Mouse (Mus musculus): ENCODE data around the gene Bcl7a. TPM values are rescaled to one million over a fixed set of nuclear protein-coding genes. Genes with fewer than 3 reads are reported as not detected.

The Bcl7a gene
- polyA plus RNA-seq, 1 experiment from 2014 or later, result 48.6 TPM

GRCm38 (mm10) chr5:123412193-123412592, 68.6 kb downstream of the Bcl7a start:
- peaks cover 10% of the 10 kb centered on the region for H3K36me3 ChIP-seq
- 96% methylated on average over 4 of the region's 4 CpGs for WGBS
- no peak for ATAC-seq (ENCODE audit: low FRiP score)

GRCm38 (mm10) chr5:123413866-123414363, 70.3 kb downstream of the Bcl7a start:
- Histone ChIP-seq H3K9ac (no peak overlapping the region), H3K4me1 (replicated peaks) (peaks cover 29% of the 10 kb centered on the region), H3K9me3 (peaks cover 5% of the 10 kb centered on the region; the same call in 1 of the 2 replicates), H3K4me2 (no peak overlapping the region), H3K4me3 (no peak overlapping the region), H3K27me3 (no peaks in the 10 kb centered on the region), H3K27ac (no peak overlapping the region), H3K36me3 (peaks cover 10% of the 10 kb centered on the region)
- 93% methylated on average over 2 of the region's 2 CpGs for WGBS
- no peak for ATAC-seq (ENCODE audit: low FRiP score)

More at GRCm38 (mm10) chr5:123412193-123412592, 68.6 kb downstream of the Bcl7a start:
- no peak overlapping the region for H3K27ac ChIP-seq
- H3K9me3 ChIP-seq, result peaks cover 5% of the 10 kb centered on the region; the same call in 1 of the 2 replicates
- peaks cover 38% of the 10 kb centered on the region for H3K4me1 ChIP-seq (replicated peaks)
- H3K27me3 ChIP-seq, result no peaks in the 10 kb centered on the region
- no peak overlapping the region for H3K9ac ChIP-seq
- no peak overlapping the region for H3K4me3 ChIP-seq
- H3K4me2 ChIP-seq, result no peak overlapping the region

GRCm38 (mm10) chr5:123416149-123416548, 72.5 kb downstream of the Bcl7a start:
- Histone ChIP-seq H3K4me3 (no peak overlapping the region), H3K4me2 (no peak overlapping the region), H3K36me3 (0 out of 2 replicates have a peak, but pooled peaks cover 2% of the 10 kb centered on the region), H3K4me1 (replicated peaks) (peaks cover 36% of the 10 kb centered on the region), H3K27me3 (no peaks in the 10 kb centered on the region), H3K27ac (no peak overlapping the region), H3K9me3 (no peaks in the 10 kb centered on the region), H3K9ac (no peak overlapping the region)
- 84% methylated on average over 3 of the region's 3 CpGs for WGBS
- ATAC-seq (ENCODE audit: low FRiP score), result no peak

GRCm38 (mm10) chr5:123416566-123417518, 73.2 kb downstream of the Bcl7a start:
- no peak for ATAC-seq (ENCODE audit: low FRiP score)
- peaks cover 36% of the 10 kb centered on the region for H3K4me1 ChIP-seq (replicated peaks)
- no peak overlapping the region for H3K4me3 ChIP-seq
- H3K9me3 ChIP-seq, result no peaks in the 10 kb centered on the region
- H3K4me2 ChIP-seq, result no peak overlapping the region
- WGBS, result 62% methylated on average over 8 of the region's 8 CpGs
- peak overlapping the region; percentile 30 for H3K27ac ChIP-seq
- no peaks in the 10 kb centered on the region for H3K27me3 ChIP-seq
- no peaks in the 10 kb centered on the region for H3K36me3 ChIP-seq
- no peak overlapping the region for H3K9ac ChIP-seq

- Histone ChIP-seq H3K4me3 (no peak overlapping the region), H3K27me3 (no peaks in the 10 kb centered on the region), H3K4me2 (no peak overlapping the region), H3K27ac (no peak overlapping the region), H3K9ac (no peak overlapping the region), H3K9me3 (peaks cover 6% of the 10 kb centered on the region), H3K36me3 (peaks cover 7% of the 10 kb centered on the region; the same call in 1 of the 2 replicates), H3K4me1 (replicated peaks) (peaks cover 7% of the 10 kb centered on the region)
- no peak for ATAC-seq (ENCODE audit: low FRiP score)
- 77% methylated on average over 2 of the region's 2 CpGs for WGBS
Observed at GRCm38 (mm10) chr5:123423885-123424284, 80.3 kb downstream of the Bcl7a start.

Other genes starting within 250 kb of the Bcl7a start
- 5.1 and 5.8 TPM in 2 replicates for gene Rhof, start 211.1 kb upstream of the Bcl7a start, polyA plus RNA-seq (2015; fragmentation: Nextera tagmentation; extraction: Ambion mirVana)
- gene Setd1b, start 201.6 kb upstream of the Bcl7a start, polyA plus RNA-seq (2015; fragmentation: Nextera tagmentation; extraction: Ambion mirVana), result 12.9 and 13.1 TPM in 2 replicates
- gene Psmd9, start 174.4 kb upstream of the Bcl7a start, polyA plus RNA-seq (2015; fragmentation: Nextera tagmentation; extraction: Ambion mirVana), result 76.0 and 79.3 TPM in 2 replicates
- gene Hpd, start 161.1 kb upstream of the Bcl7a start, polyA plus RNA-seq (2015; fragmentation: Nextera tagmentation; extraction: Ambion mirVana), result not detected in 2 replicates
- 1.9 and 2.4 TPM in 2 replicates for gene Wdr66, start 91.7 kb upstream of the Bcl7a start, polyA plus RNA-seq (2015; fragmentation: Nextera tagmentation; extraction: Ambion mirVana)
- 18.4 and 19.5 TPM in 2 replicates for gene Mlxip, start 51.0 kb downstream of the Bcl7a start, polyA plus RNA-seq (2015; fragmentation: Nextera tagmentation; extraction: Ambion mirVana)
- 0.16 and 0.22 TPM in 2 replicates for gene Lrrc43, start 145.5 kb downstream of the Bcl7a start, polyA plus RNA-seq (2015; fragmentation: Nextera tagmentation; extraction: Ambion mirVana)
- gene Il31, start 145.7 kb downstream of the Bcl7a start, polyA plus RNA-seq (2015; fragmentation: Nextera tagmentation; extraction: Ambion mirVana), result not detected in 2 replicates
- gene B3gnt4, start 166.6 kb downstream of the Bcl7a start, polyA plus RNA-seq (2015; fragmentation: Nextera tagmentation; extraction: Ambion mirVana), result 1.1 and 1.6 TPM in 2 replicates
- 119 and 120 TPM in 2 replicates for gene Diablo, start 180.3 kb downstream of the Bcl7a start, polyA plus RNA-seq (2015; fragmentation: Nextera tagmentation; extraction: Ambion mirVana)
- gene Gm49027, start 181.7 kb downstream of the Bcl7a start, polyA plus RNA-seq (2015; fragmentation: Nextera tagmentation; extraction: Ambion mirVana), result 3.5 and 4.8 TPM in 2 replicates
- gene Vps33a, start 229.2 kb downstream of the Bcl7a start, polyA plus RNA-seq (2015; fragmentation: Nextera tagmentation; extraction: Ambion mirVana), result 39.9 and 44.9 TPM in 2 replicates

Data from hindbrain, embryonic 13.5 days (tissue).